15 mouse cellular contexts compared by ENCODE assay signal in genomic region chr13:4714724-4715123, GRCm38 (mm10).
"Had no signal": no experiment of that assay in that cellular context is flagged by ENCODE, and none has a peak within 500 bp of the region (broad histone marks: within the 10 kb centered on the region; RNA-seq: fewer than 3 reads in every experiment).

No protein-coding gene starts in this region.

- H3K4me3 ChIP-seq: layer of hippocampus, adult 2 months; limb, embryonic 10.5 days; midbrain, embryonic 10.5 days; neural tube, embryonic 12.5 days had no signal

- H3K9ac ChIP-seq: lung, embryonic 14.5 days; neural tube, embryonic 12.5 days had no signal

- H3K27ac ChIP-seq: kidney, postnatal 0 days; layer of hippocampus, adult 2 months; limb, embryonic 10.5 days; midbrain, embryonic 10.5 days; neural tube, embryonic 12.5 days had no signal

- H3K9me3 ChIP-seq: limb, embryonic 10.5 days; midbrain, embryonic 10.5 days; neural tube, embryonic 12.5 days had no signal

- DNase-seq: kidney, adult 11 months; kidney, adult 9 months; kidney, postnatal 4 days; lung, embryonic 14.5 days; lung, postnatal 10 days; lung, postnatal 4 days; midbrain, embryonic 14.5 days; retina, postnatal 1 day; right cerebral cortex, postnatal 4 days; thymus, postnatal 4 days had no signal

- H3K36me3 ChIP-seq: limb, embryonic 10.5 days; midbrain, embryonic 10.5 days; neural tube, embryonic 12.5 days had no signal

- H3K27me3 ChIP-seq: neural tube, embryonic 12.5 days had no signal

- H3K4me2 ChIP-seq: lung, embryonic 14.5 days; neural tube, embryonic 12.5 days had no signal

- H3K4me1 ChIP-seq: limb, embryonic 10.5 days; midbrain, embryonic 10.5 days; neural tube, embryonic 12.5 days had no signal
